Mouse (Mus musculus) MEL (cell line): Measurements from ENCODE around the gene Rela. TPM values are rescaled to one million over a fixed set of nuclear protein-coding genes. Genes with fewer than 3 reads are reported as not detected.

Source experiments
- DNase-seq: peaks from one replicate; pipeline ENCODE4 v3.0.0; 2011; ENCODE audit warnings: low read depth, low spot score
- H3K27ac ChIP-seq: 2 replicates; pipeline ENCODE4 v1.5.1; 2012; ENCODE audit warnings: low read depth, mild to moderate bottlenecking, control low read depth, low read length, moderate library complexity; ENCODE audit not compliant: control insufficient read depth
- H3K27me3 ChIP-seq, 2 experiments: fragments of 150-350 bp in 1 of 2; sonication (generic) in 1 of 2; 2 replicates each; pipeline ENCODE4 v1.6.1; 2012; ENCODE audit warnings: low read length in 2 of 2, mild to moderate bottlenecking in 2 of 2, improper control_type of control experiment in 1 of 2, moderate library complexity in 1 of 2; ENCODE audit not compliant: insufficient read depth in 2 of 2, control insufficient read depth in 1 of 2
- H3K36me3 ChIP-seq, 2 experiments: 2 replicates each; pipeline ENCODE4 v1.6.1; 2012 to 2014; ENCODE audit warnings: low read length in 2 of 2, improper control_type of control experiment in 1 of 2, inconsistent platforms in 1 of 2, mild to moderate bottlenecking in 1 of 2; ENCODE audit not compliant: insufficient read depth in 2 of 2, control insufficient read depth in 1 of 2
- H3K4me1 ChIP-seq, 2 experiments: fragments of 150-350 bp in 1 of 2; sonication (generic) in 1 of 2; 2 replicates each; pipeline ENCODE4 v1.6.1; 2012; ENCODE audit warnings: low read length in 2 of 2, improper control_type of control experiment in 1 of 2, mild to moderate bottlenecking in 1 of 2; ENCODE audit not compliant: insufficient read depth in 2 of 2, control insufficient read depth in 1 of 2
- H3K4me3 ChIP-seq, 2 experiments: fragments of 150-350 bp in 1 of 2; sonication (generic) in 1 of 2; 2 replicates each; pipeline ENCODE4 v1.5.1; 2012; ENCODE audit warnings: low read depth in 2 of 2, low read length in 2 of 2, mild to moderate bottlenecking in 2 of 2, moderate library complexity in 2 of 2, control low read depth in 1 of 2, improper control_type of control experiment in 1 of 2; ENCODE audit not compliant: control insufficient read depth in 1 of 2, insufficient read depth in 1 of 2
- H3K79me2 ChIP-seq: 2 replicates; pipeline ENCODE4 v1.6.1; 2012; ENCODE audit warnings: mild to moderate bottlenecking, low read length, moderate library complexity; ENCODE audit not compliant: control insufficient read depth, poor library complexity, insufficient read depth
- H3K9ac ChIP-seq: 2 replicates; pipeline ENCODE4 v1.6.1; 2012; ENCODE audit warnings: low read depth, mild to moderate bottlenecking, control low read depth, low read length, moderate library complexity; ENCODE audit not compliant: control insufficient read depth, poor library complexity, severe bottlenecking
- H3K9me3 ChIP-seq: fragments of 150-350 bp; sonication (generic); replicated peaks from 2 replicates; pipeline ENCODE4 v1.6.1; 2012; ENCODE audit warnings: mild to moderate bottlenecking, low read length, improper control_type of control experiment, moderate library complexity; ENCODE audit not compliant: insufficient read depth
- BHLHE40 ChIP-seq: IDR thresholded peaks from 2 replicates; pipeline ENCODE4 v1.6.1; 2012; ENCODE audit warnings: low read depth, mild to moderate bottlenecking, inconsistent platforms, low read length, improper control_type of control experiment, borderline replicate concordance
- CHD1 ChIP-seq: IDR thresholded peaks from 2 replicates; pipeline ENCODE4 v1.6.1; 2012; ENCODE audit warnings: low read depth, mild to moderate bottlenecking, inconsistent platforms, low read length, improper control_type of control experiment
- CTCF ChIP-seq, 3 experiments: IDR thresholded peaks in 2 of 3; conservative IDR thresholded peaks in 1 of 3; 2 replicates each; pipeline ENCODE4 v1.5.1; 2011 to 2012; ENCODE audit warnings: low read length in 3 of 3, low read depth in 2 of 3, mild to moderate bottlenecking in 2 of 3, improper control_type of control experiment in 1 of 3, inconsistent platforms in 1 of 3, mixed read lengths in 1 of 3, moderate library complexity in 1 of 3; ENCODE audit not compliant: control insufficient read depth in 1 of 3, insufficient read depth in 1 of 3, poor library complexity in 1 of 3, severe bottlenecking in 1 of 3
- E2F4 ChIP-seq: IDR thresholded peaks from 2 replicates; pipeline ENCODE4 v1.6.1; 2011; ENCODE audit warnings: low read depth, low read length, improper control_type of control experiment, borderline replicate concordance
- ELF1 ChIP-seq: IDR thresholded peaks from 2 replicates; pipeline ENCODE4 v1.6.1; 2014; ENCODE audit warnings: low read depth, mild to moderate bottlenecking, inconsistent platforms, low read length, improper control_type of control experiment, moderate library complexity
- EP300 ChIP-seq, 2 experiments: IDR thresholded peaks; 2 replicates each; pipeline ENCODE4 v1.6.1; 2011; ENCODE audit warnings: improper control_type of control experiment in 2 of 2, low read length in 2 of 2, low read depth in 1 of 2, mild to moderate bottlenecking in 1 of 2
- ETS1 ChIP-seq: IDR thresholded peaks from 2 replicates; pipeline ENCODE4 v1.6.1; 2012; ENCODE audit warnings: low read depth, mild to moderate bottlenecking, inconsistent platforms, low read length, improper control_type of control experiment, moderate library complexity
- GABPA ChIP-seq: IDR thresholded peaks from 2 replicates; pipeline ENCODE4 v1.6.1; 2012; ENCODE audit warnings: low read depth, mild to moderate bottlenecking, inconsistent platforms, low read length, improper control_type of control experiment, moderate library complexity
- GATA1 ChIP-seq: IDR thresholded peaks from 2 replicates; pipeline ENCODE4 v1.6.1; 2011; ENCODE audit warnings: low read depth, low read length, improper control_type of control experiment
- HCFC1 ChIP-seq: IDR thresholded peaks from 2 replicates; pipeline ENCODE4 v1.6.1; 2012; ENCODE audit warnings: low read depth, mild to moderate bottlenecking, inconsistent platforms, low read length, improper control_type of control experiment, moderate library complexity
- KAT2A ChIP-seq: conservative IDR thresholded peaks from 2 replicates; pipeline ENCODE4 v1.6.1; 2012; ENCODE audit warnings: low read depth, low read length, improper control_type of control experiment, inconsistent platforms
- MAFK ChIP-seq: IDR thresholded peaks from 2 replicates; pipeline ENCODE4 v1.6.1; 2011; ENCODE audit warnings: low read depth, mild to moderate bottlenecking, low read length, improper control_type of control experiment, borderline replicate concordance
- MAZ ChIP-seq: IDR thresholded peaks from 2 replicates; pipeline ENCODE4 v1.6.1; 2012; ENCODE audit warnings: low read depth, mild to moderate bottlenecking, inconsistent platforms, low read length, improper control_type of control experiment
- MEF2A ChIP-seq: IDR thresholded peaks from 2 replicates; pipeline ENCODE4 v1.6.1; 2014; ENCODE audit warnings: low read depth, mild to moderate bottlenecking, inconsistent platforms, low read length, improper control_type of control experiment; ENCODE audit not compliant: poor library complexity, insufficient replicate concordance, severe bottlenecking; ENCODE audit errors: extremely low read depth
- MYB ChIP-seq: IDR thresholded peaks from 2 replicates; pipeline ENCODE4 v1.6.1; 2011; ENCODE audit warnings: mild to moderate bottlenecking, low read depth, low read length, improper control_type of control experiment
- NELFE ChIP-seq: IDR thresholded peaks from 2 replicates; pipeline ENCODE4 v1.6.1; 2011; ENCODE audit warnings: low read depth, low read length, improper control_type of control experiment
- POLR2AphosphoS2 ChIP-seq: IDR thresholded peaks from 2 replicates; pipeline ENCODE4 v1.6.1; 2011; ENCODE audit warnings: low read length, improper control_type of control experiment
- POLR2AphosphoS5 ChIP-seq: IDR thresholded peaks from 2 replicates; pipeline ENCODE4 v1.6.1; 2012; ENCODE audit warnings: low read depth, borderline replicate concordance, mild to moderate bottlenecking, inconsistent platforms, low read length, moderate library complexity, mixed read lengths
- RAD21 ChIP-seq: IDR thresholded peaks from 2 replicates; pipeline ENCODE4 v1.6.1; 2011; ENCODE audit warnings: mild to moderate bottlenecking, low read depth, low read length, improper control_type of control experiment
- RCOR1 ChIP-seq: IDR thresholded peaks from 2 replicates; pipeline ENCODE4 v1.6.1; 2012; ENCODE audit warnings: low read depth, mild to moderate bottlenecking, inconsistent platforms, low read length, improper control_type of control experiment
- SIN3A ChIP-seq: IDR thresholded peaks from 2 replicates; pipeline ENCODE4 v1.6.1; 2012; ENCODE audit warnings: low read length, improper control_type of control experiment, inconsistent platforms
- TAL1 ChIP-seq: IDR thresholded peaks from 2 replicates; pipeline ENCODE4 v1.6.1; 2012; ENCODE audit warnings: mild to moderate bottlenecking, inconsistent platforms, low read length, moderate library complexity, mixed read lengths
- TBP ChIP-seq: IDR thresholded peaks from 2 replicates; pipeline ENCODE4 v1.8.0; 2011; ENCODE audit warnings: low read depth, low read length, improper control_type of control experiment
- TCF12 ChIP-seq: IDR thresholded peaks from 2 replicates; pipeline ENCODE4 v1.6.1; 2014; ENCODE audit warnings: low read depth, mild to moderate bottlenecking, inconsistent platforms, low read length, improper control_type of control experiment, moderate library complexity
- USF1 ChIP-seq: IDR thresholded peaks from 2 replicates; pipeline ENCODE4 v1.6.1; 2014; ENCODE audit warnings: low read depth, mild to moderate bottlenecking, inconsistent platforms, low read length, improper control_type of control experiment, moderate library complexity
- ZC3H11A ChIP-seq: IDR thresholded peaks from 2 replicates; pipeline ENCODE4 v1.6.1; 2012; ENCODE audit warnings: low read depth, mild to moderate bottlenecking, inconsistent platforms, low read length, improper control_type of control experiment
- ZMIZ1 ChIP-seq: IDR thresholded peaks from 2 replicates; pipeline ENCODE4 v1.6.1; 2012; ENCODE audit warnings: low read depth, mild to moderate bottlenecking, inconsistent platforms, low read length, improper control_type of control experiment, moderate library complexity
- ZNF384 ChIP-seq: IDR thresholded peaks from 2 replicates; pipeline ENCODE4 v1.6.1; 2012; ENCODE audit warnings: low read depth, mild to moderate bottlenecking, inconsistent platforms, low read length, improper control_type of control experiment
- polyA plus RNA-seq, 2 experiments: library from polyadenylated mRNA; stranded (reverse) in 1 of 2; unstranded in 1 of 2; fragments of >175 nt in 1 of 2; fragments of >200 nt in 1 of 2; gene quantifications; 2 replicates each; pipeline versions ENCODE4 v1.2.1 to v1.2.4; 2012; ENCODE audit warnings: low replicate concordance in 2 of 2, low read depth in 1 of 2; ENCODE audit not compliant: insufficient read length in 2 of 2, insufficient read depth in 1 of 2, missing spikeins in 1 of 2
- total RNA-seq: library from RNA; depleted of rRNA; stranded (reverse); fragments of 300-350 nt; gene quantifications from 2 replicates; pipeline ENCODE4 v1.2.3, GENCODE M21; 2012

The Rela gene
- total and polyA plus RNA-seq, 3 experiments = 16.4 to 61.7 TPM; not detected in 1

GRCm38 (mm10) chr19:5647791-5648190, 10.5 kb downstream of the Rela start:
- no peak for TF ChIP-seq ZMIZ1
- TF ChIP-seq POLR2AphosphoS5 = no peak
- TF ChIP-seq BHLHE40 = no peak
- TF ChIP-seq MAZ = no peak
- no peak for TF ChIP-seq CTCF (IDR thresholded peaks at IDR 0.05 in 2 of 3, conservative IDR thresholded peaks at IDR 0.05 in 1 of 3; ENCODE audit: control insufficient read depth in 1 of 3, insufficient read depth in 1 of 3, low read depth in 2 of 3, low read length in 3 of 3, poor library complexity in 1 of 3, severe bottlenecking in 1 of 3)
- TF ChIP-seq E2F4 = no peak
- no peak for TF ChIP-seq GATA1
- TF ChIP-seq TAL1 = no peak
- no peak for TF ChIP-seq ETS1
- no peak for TF ChIP-seq SIN3A
- TF ChIP-seq ELF1 = no peak
- TF ChIP-seq MEF2A = no peak
- TF ChIP-seq EP300 (IDR thresholded peaks at IDR 0.05; ENCODE audit: low read depth in 1 of 2, low read length in 2 of 2) = no peak
- no peak for TF ChIP-seq KAT2A
- no peak for TF ChIP-seq RCOR1

GRCm38 (mm10) chr19:5648401-5649297, 11.4 kb downstream of the Rela start:
- DNase-seq = peak; percentile 88
- 0 out of 4 replicates have a peak, but pooled peaks cover 0 to 4% of the 10 kb centered on the region in 2 experiments for H3K4me1 ChIP-seq
- peaks cover 0 to 2% of the 10 kb centered on the region in 2 experiments; a peak in 1 of 4 replicates for H3K36me3 ChIP-seq
- H3K27me3 ChIP-seq = no peaks in the 10 kb centered on the region
- H3K9ac ChIP-seq = peak overlapping the region; percentile 66
- H3K9me3 ChIP-seq = no peaks in the 10 kb centered on the region
- peak overlapping the region; percentile 46 for H3K27ac ChIP-seq
- peak overlapping the region; percentile 56 for H3K4me3 ChIP-seq
- no peaks in the 10 kb centered on the region for H3K79me2 ChIP-seq
- no peak for TF ChIP-seq TAL1
- no peak for TF ChIP-seq E2F4
- TF ChIP-seq CTCF (IDR thresholded peaks at IDR 0.05 in 2 of 3, conservative IDR thresholded peaks at IDR 0.05 in 1 of 3; ENCODE audit: control insufficient read depth in 1 of 3, insufficient read depth in 1 of 3, low read depth in 2 of 3, low read length in 3 of 3, poor library complexity in 1 of 3, severe bottlenecking in 1 of 3) = 0 out of 6 replicates have a peak, but pooled peaks of 1 of the 3 experiments have one; percentile 5
- TF ChIP-seq GABPA = no peak
- no peak for TF ChIP-seq GATA1
- peak; percentile 84 for TF ChIP-seq POLR2AphosphoS2
- no peak for TF ChIP-seq USF1
- no peak for TF ChIP-seq MEF2A
- no peak for TF ChIP-seq MYB
- TF ChIP-seq TCF12 = no peak
- TF ChIP-seq TBP = no peak
- no peak for TF ChIP-seq BHLHE40
- TF ChIP-seq ZNF384 = no peak
- no peak for TF ChIP-seq MAZ
- TF ChIP-seq NELFE = peak; percentile 63
- peak; percentile 59; the same call in 1 of the 2 replicates for TF ChIP-seq HCFC1
- TF ChIP-seq MAFK = no peak
- TF ChIP-seq ZC3H11A = no peak
- TF ChIP-seq RAD21 = no peak
- TF ChIP-seq CHD1 = no peak

More at GRCm38 (mm10) chr19:5647791-5648190, 10.5 kb downstream of the Rela start:
- Histone ChIP-seq H3K27ac (no peak overlapping the region), H3K9ac (no peak overlapping the region), H3K36me3 (peaks cover 0 to 4% of the 10 kb centered on the region in 2 experiments; a peak in 2 of 4 replicates), H3K9me3 (no peaks in the 10 kb centered on the region), H3K79me2 (no peaks in the 10 kb centered on the region), H3K4me3 (no peak overlapping the region), H3K4me1 (0 out of 4 replicates have a peak, but pooled peaks cover 0 to 4% of the 10 kb centered on the region in 2 experiments), H3K27me3 (no peaks in the 10 kb centered on the region)
- no peak for DNase-seq
